Mouse (Mus musculus) gastrocnemius, adult 2 months (tissue): ENCODE data around the gene Shd. TPM values are rescaled to one million over a fixed set of nuclear protein-coding genes. Genes with fewer than 3 reads are reported as not detected.

Source experiments
- DNase-seq: peaks from one replicate; pipeline ENCODE4 v3.0.0; 2022
- H3K27ac ChIP-seq: fragments of 200-600 bp; 2 replicates; pipeline ENCODE4 v1.8.1; 2022; ENCODE audit warnings: mild to moderate bottlenecking
- H3K4me3 ChIP-seq: fragments of 200-600 bp; 2 replicates; pipeline ENCODE4 v1.8.1; 2022; ENCODE audit warnings: mild to moderate bottlenecking, moderate library complexity
- CTCF ChIP-seq: fragments of 200-600 bp; IDR thresholded peaks from 2 replicates; pipeline ENCODE4 v1.8.1; 2022; ENCODE audit warnings: antibody characterized with exemption, mild to moderate bottlenecking, moderate library complexity
- intact Hi-C: fragments of 180-260 bp; cut with DNase I; formaldehyde crosslinking; loops from one replicate; pipeline ENCODE4 v1.15.1; 2025
- total RNA-seq, 2 experiments: library from RNA; stranded (reverse); gene quantifications; 2 replicates each; pipeline ENCODE4 v1.2.3; 2021

The Shd gene
- total RNA-seq, 2 experiments from 2014 or later: 0.47 TPM; not detected in 1

- peak overlapping the region; percentile 89 for H3K27ac ChIP-seq
- TF ChIP-seq CTCF: no peak
- peak; percentile 34 for DNase-seq
- H3K4me3 ChIP-seq: no peak overlapping the region
- intact Hi-C loops: no loop called here
These were observed 54.2 kb downstream of the Shd start for GRCm38 (mm10) chr17:56024476-56024875.

- intact Hi-C loops: no loop called here
- Histone ChIP-seq H3K27ac (peak overlapping the region; percentile 89), H3K4me3 (no peak overlapping the region)
- no peak for TF ChIP-seq CTCF
- DNase-seq: no peak
These were observed 54.7 kb downstream of the Shd start for GRCm38 (mm10) chr17:56024931-56025330.

Other genes with a start within 250 kb of the Shd start
- gene Adgre4, start 220.5 kb upstream of the Shd start, total RNA-seq: under 1 TPM in 1 of 2 experiments, not detected in 1; 0.17 TPM
- 1 to 10 TPM; 3.8 to 4.9 TPM for gene Zfp119a, start 91.5 kb upstream of the Shd start, total RNA-seq
- gene Zfp959, start 78.4 kb upstream of the Shd start, total RNA-seq: 1 to 10 TPM; 2.9 to 3.8 TPM
- gene Zfp119b, start 21.0 kb upstream of the Shd start, total RNA-seq: 1 to 10 TPM; 2.9 to 4.1 TPM
- under 1 TPM; 0.20 to 0.39 TPM for gene Ebi3, start 17.8 kb upstream of the Shd start, total RNA-seq
- 10 to 100 TPM in 1 of 2 experiments, 1 to 10 TPM in 1; 8.3 to 10.2 TPM for gene Yju2, start 11.4 kb upstream of the Shd start, total RNA-seq
- not detected for gene Fsd1, start 16.0 kb downstream of the Shd start, total RNA-seq
- 1 to 10 TPM; 2.6 to 3.1 TPM for gene Stap2, start 35.1 kb downstream of the Shd start, total RNA-seq
- 10 to 100 TPM; 41.2 to 41.6 TPM for gene Mpnd, start 35.2 kb downstream of the Shd start, total RNA-seq
- gene Sh3gl1, start 66.2 kb downstream of the Shd start, total RNA-seq: 1 to 10 TPM; 8.7 to 9.5 TPM
- under 1 TPM; 0.46 to 0.59 TPM for gene Chaf1a, start 70.0 kb downstream of the Shd start, total RNA-seq
- 10 to 100 TPM; 55.6 to 64.3 TPM for gene Ubxn6, start 104.6 kb downstream of the Shd start, total RNA-seq
- gene Hdgfl2, start 109.2 kb downstream of the Shd start, total RNA-seq: 10 to 100 TPM; 23.8 to 26.3 TPM
- 100 to 1,000 TPM; 255 to 281 TPM for gene Plin4, start 139.3 kb downstream of the Shd start, total RNA-seq
- gene Plin5, start 147.1 kb downstream of the Shd start, total RNA-seq: 10 to 100 TPM; 22.9 to 55.7 TPM
- gene Lrg1, start 151.5 kb downstream of the Shd start, total RNA-seq: 10 to 100 TPM; 13.2 to 25.5 TPM
- 1 to 10 TPM; 1.9 to 3.2 TPM for gene Sema6b, start 169.9 kb downstream of the Shd start, total RNA-seq
- under 1 TPM; 0.25 to 0.43 TPM for gene Tnfaip8l1, start 192.0 kb downstream of the Shd start, total RNA-seq
- 10 to 100 TPM; 17.0 to 17.7 TPM for gene Mydgf, start 213.5 kb downstream of the Shd start, total RNA-seq
- 10 to 100 TPM; 34.0 to 43.2 TPM for gene Dpp9, start 248.4 kb downstream of the Shd start, total RNA-seq